Mouse (Mus musculus): Measurements from ENCODE around the gene Hbs1l. TPM values are rescaled to one million over a fixed set of nuclear protein-coding genes. Genes with fewer than 3 reads are reported as not detected.

Hbs1l gene
- total and polyA plus RNA-seq, 2 experiments = 17.1 to 78.1 TPM

- no peak overlapping the region for H3K9ac ChIP-seq (ENCODE audit: low read depth, low read length)
- 55% methylated on average over 7 of the region's 7 CpGs for WGBS
- no peaks in the 10 kb centered on the region for H3K79me2 ChIP-seq (ENCODE audit: control insufficient read depth, insufficient read depth, low read length)
- H3K27ac ChIP-seq (replicated peaks; ENCODE audit: insufficient read depth, low read depth, low read length) = peak overlapping the region; percentile 35; the same call in 1 of the 2 replicates
- no peak for TF ChIP-seq CTCF (IDR thresholded peaks at IDR 0.05; ENCODE audit: low read depth, low read length)
- H3K4me1 ChIP-seq (ENCODE audit: control insufficient read depth, insufficient read depth, low read length) = no peaks in the 10 kb centered on the region
- H3K27me3 ChIP-seq (ENCODE audit: control insufficient read depth, insufficient read depth, low read length) = no peaks in the 10 kb centered on the region
- peak; percentile 39 for DNase-seq (ENCODE audit: extremely low read depth, low read depth, low spot score)
- no peak overlapping the region for H3K4me3 ChIP-seq (ENCODE audit: insufficient read depth, low read depth, low read length)
- peaks cover 4% of the 10 kb centered on the region for H3K36me3 ChIP-seq (ENCODE audit: control insufficient read depth, insufficient read depth, low read length)
Measured at GRCm38 (mm10) chr10:21400031-21400430, 104.3 kb downstream of the Hbs1l start.

DNA sequence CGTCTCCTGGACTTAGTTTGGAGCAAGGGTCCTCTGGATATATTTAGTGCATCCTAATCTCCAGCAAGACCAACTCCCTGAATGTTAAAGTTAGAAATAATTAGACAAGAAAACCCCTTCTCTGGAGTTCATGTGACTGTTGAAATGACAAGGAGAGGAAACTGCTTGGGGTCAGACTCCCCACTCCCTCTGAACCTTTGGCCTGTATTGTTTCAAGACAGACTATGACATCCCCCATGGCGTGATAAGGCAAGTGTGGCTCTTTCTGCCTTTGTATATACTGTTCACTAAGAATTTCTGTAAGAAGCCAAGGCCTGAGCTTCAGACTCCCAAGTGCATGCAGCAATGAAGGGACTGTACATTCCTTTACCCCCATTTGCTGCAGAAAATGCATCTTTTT, 104.7 kb downstream of the Hbs1l start:
- WGBS = 80% methylated on average over 2 of the region's 2 CpGs
- Histone ChIP-seq H3K27me3 (ENCODE audit: control insufficient read depth, insufficient read depth, low read length) (no peaks in the 10 kb centered on the region), H3K4me3 (ENCODE audit: insufficient read depth, low read depth, low read length) (no peak overlapping the region), H3K79me2 (ENCODE audit: control insufficient read depth, insufficient read depth, low read length) (no peaks in the 10 kb centered on the region), H3K36me3 (ENCODE audit: control insufficient read depth, insufficient read depth, low read length) (peaks cover 4% of the 10 kb centered on the region), H3K9ac (ENCODE audit: low read depth, low read length) (no peak overlapping the region), H3K4me1 (ENCODE audit: control insufficient read depth, insufficient read depth, low read length) (no peaks in the 10 kb centered on the region), H3K27ac (replicated peaks; ENCODE audit: insufficient read depth, low read depth, low read length) (no peak overlapping the region)
- DNase-seq (ENCODE audit: extremely low read depth, low read depth, low spot score) = no peak
- TF ChIP-seq CTCF (IDR thresholded peaks at IDR 0.05; ENCODE audit: low read depth, low read length) = no peak
- TF ChIP-seq POLR2A (IDR thresholded peaks at IDR 0.05; ENCODE audit: extremely low read depth, insufficient read depth, low read length) = no peak

DNA sequence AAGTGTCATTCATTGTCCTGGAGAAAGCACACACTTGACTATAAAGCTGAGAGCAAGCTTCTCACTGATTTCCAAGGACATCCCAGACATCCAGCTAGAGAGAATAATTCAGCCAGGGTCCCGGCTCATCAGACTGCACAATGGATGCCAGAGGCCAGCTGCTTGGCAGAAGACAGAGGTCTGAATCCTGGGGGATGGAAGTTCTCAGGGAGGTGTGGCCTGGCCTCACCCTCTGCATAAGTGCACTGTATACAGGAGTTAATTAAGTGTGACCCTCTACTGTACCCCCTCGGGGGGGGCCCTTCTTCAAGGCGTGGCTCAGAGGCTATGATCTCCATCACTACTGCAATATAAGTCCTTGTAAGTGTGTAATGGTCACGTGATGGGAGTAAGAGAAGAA, 105.5 kb downstream of the Hbs1l start:
- H3K27ac ChIP-seq (replicated peaks; ENCODE audit: insufficient read depth, low read depth, low read length) = no peak overlapping the region
- TF ChIP-seq POLR2A (IDR thresholded peaks at IDR 0.05; ENCODE audit: extremely low read depth, insufficient read depth, low read length) (no peak), CTCF (IDR thresholded peaks at IDR 0.05; ENCODE audit: low read depth, low read length) (no peak)
- H3K36me3 ChIP-seq (ENCODE audit: control insufficient read depth, insufficient read depth, low read length) = no peaks in the 10 kb centered on the region
- no peaks in the 10 kb centered on the region for H3K79me2 ChIP-seq (ENCODE audit: control insufficient read depth, insufficient read depth, low read length)
- no peak overlapping the region for H3K9ac ChIP-seq (ENCODE audit: low read depth, low read length)
- H3K4me1 ChIP-seq (ENCODE audit: control insufficient read depth, insufficient read depth, low read length) = no peaks in the 10 kb centered on the region
- H3K4me3 ChIP-seq (ENCODE audit: insufficient read depth, low read depth, low read length) = no peak overlapping the region
- no peak for DNase-seq (ENCODE audit: extremely low read depth, low read depth, low spot score)
- WGBS = 66% methylated on average over 4 of the region's 4 CpGs
- no peaks in the 10 kb centered on the region for H3K27me3 ChIP-seq (ENCODE audit: control insufficient read depth, insufficient read depth, low read length)

DNA sequence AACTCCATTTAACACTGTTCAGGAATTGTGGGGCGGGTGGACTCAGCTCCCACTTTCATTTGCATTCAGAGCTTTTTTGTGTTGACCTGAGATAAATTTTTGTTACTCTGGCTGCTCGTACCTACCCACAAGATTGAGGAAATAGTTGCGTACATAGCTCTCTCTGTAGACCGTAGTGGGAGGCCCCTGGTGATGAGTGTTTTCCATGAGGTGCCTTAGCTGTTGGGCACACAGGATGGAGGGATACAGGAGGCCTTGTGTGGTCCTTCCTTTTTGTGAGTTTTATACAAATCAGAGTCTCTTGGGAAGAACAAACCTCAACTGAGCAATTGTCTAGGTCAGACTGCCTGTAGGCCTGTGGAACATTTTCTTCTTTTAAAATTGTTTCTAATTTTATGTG, 109.0 kb downstream of the Hbs1l start:
- Histone ChIP-seq H3K4me1 (ENCODE audit: control insufficient read depth, insufficient read depth, low read length) (no peaks in the 10 kb centered on the region), H3K36me3 (ENCODE audit: control insufficient read depth, insufficient read depth, low read length) (no peaks in the 10 kb centered on the region), H3K79me2 (ENCODE audit: control insufficient read depth, insufficient read depth, low read length) (no peaks in the 10 kb centered on the region), H3K9ac (ENCODE audit: low read depth, low read length) (no peak overlapping the region), H3K27ac (replicated peaks; ENCODE audit: insufficient read depth, low read depth, low read length) (no peak overlapping the region), H3K27me3 (ENCODE audit: control insufficient read depth, insufficient read depth, low read length) (no peaks in the 10 kb centered on the region), H3K4me3 (ENCODE audit: insufficient read depth, low read depth, low read length) (no peak overlapping the region)
- no peak for DNase-seq (ENCODE audit: extremely low read depth, low read depth, low spot score)
- no peak for TF ChIP-seq POLR2A (IDR thresholded peaks at IDR 0.05; ENCODE audit: extremely low read depth, insufficient read depth, low read length)
- TF ChIP-seq CTCF (IDR thresholded peaks at IDR 0.05; ENCODE audit: low read depth, low read length) = no peak
- 92% methylated on average over 4 of the region's 4 CpGs for WGBS

GRCm38 (mm10) chr10:21405707-21406534, 110.1 kb downstream of the Hbs1l start:
- Histone ChIP-seq H3K27ac (replicated peaks; ENCODE audit: insufficient read depth, low read depth, low read length) (no peak overlapping the region), H3K4me1 (ENCODE audit: control insufficient read depth, insufficient read depth, low read length) (peaks cover 2% of the 10 kb centered on the region), H3K4me3 (ENCODE audit: insufficient read depth, low read depth, low read length) (no peak overlapping the region), H3K9ac (ENCODE audit: low read depth, low read length) (no peak overlapping the region), H3K36me3 (ENCODE audit: control insufficient read depth, insufficient read depth, low read length) (no peaks in the 10 kb centered on the region), H3K79me2 (ENCODE audit: control insufficient read depth, insufficient read depth, low read length) (no peaks in the 10 kb centered on the region), H3K27me3 (ENCODE audit: control insufficient read depth, insufficient read depth, low read length) (no peaks in the 10 kb centered on the region)
- 87% methylated on average over 11 of the region's 11 CpGs for WGBS
- no peak for DNase-seq (ENCODE audit: extremely low read depth, low read depth, low spot score)
- TF ChIP-seq CTCF (IDR thresholded peaks at IDR 0.05; ENCODE audit: low read depth, low read length) = no peak
- TF ChIP-seq POLR2A (IDR thresholded peaks at IDR 0.05; ENCODE audit: extremely low read depth, insufficient read depth, low read length) = no peak

DNA sequence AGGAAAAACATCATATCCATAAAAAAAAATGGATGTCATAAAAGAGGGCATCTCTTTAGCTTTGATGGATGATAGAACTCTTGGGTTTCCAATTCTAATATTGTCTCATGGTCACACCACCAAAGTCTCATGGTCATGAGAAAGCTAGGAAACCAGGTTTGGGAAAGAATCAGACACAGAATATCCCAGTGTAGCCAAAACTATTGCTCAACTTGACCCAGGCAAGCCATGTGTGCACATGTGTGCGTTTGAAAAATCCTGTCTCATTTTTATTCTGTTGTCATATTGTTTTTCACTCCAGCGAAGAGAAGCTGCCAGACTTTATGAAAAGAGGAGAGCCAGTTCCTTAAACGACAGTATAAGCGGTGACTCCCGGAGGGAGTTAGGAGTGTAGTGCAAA, 114.9 kb downstream of the Hbs1l start:
- H3K4me1 ChIP-seq (ENCODE audit: control insufficient read depth, insufficient read depth, low read length) = peaks cover 4% of the 10 kb centered on the region
- H3K79me2 ChIP-seq (ENCODE audit: control insufficient read depth, insufficient read depth, low read length) = no peaks in the 10 kb centered on the region
- H3K27ac ChIP-seq (replicated peaks; ENCODE audit: insufficient read depth, low read depth, low read length) = no peak overlapping the region
- H3K9ac ChIP-seq (ENCODE audit: low read depth, low read length) = no peak overlapping the region
- no peaks in the 10 kb centered on the region for H3K27me3 ChIP-seq (ENCODE audit: control insufficient read depth, insufficient read depth, low read length)
- no peak for TF ChIP-seq CTCF (IDR thresholded peaks at IDR 0.05; ENCODE audit: low read depth, low read length)
- no peak for TF ChIP-seq POLR2A (IDR thresholded peaks at IDR 0.05; ENCODE audit: extremely low read depth, insufficient read depth, low read length)
- no peaks in the 10 kb centered on the region for H3K36me3 ChIP-seq (ENCODE audit: control insufficient read depth, insufficient read depth, low read length)
- H3K4me3 ChIP-seq (ENCODE audit: insufficient read depth, low read depth, low read length) = no peak overlapping the region
- WGBS = 64% methylated on average over 5 of the region's 5 CpGs
- DNase-seq (ENCODE audit: extremely low read depth, low read depth, low spot score) = peak; percentile 75

Data from liver, adult 2 months (tissue).